Mouse (Mus musculus) monocyte, adult 2 months (primary cell): Measurements from ENCODE around the gene Btbd16.

ENCODE experiments used
- DNase-seq, 2 experiments: peaks; one replicate each; pipeline ENCODE4 v3.0.0; 2022; ENCODE audit warnings: low spot score in 2 of 2, low read depth in 1 of 2

Gene Btbd16

GRCm38 (mm10) chr7:130773914-130774630 lies at the start of gene Btbd16:
Gene Btbd16, plus strand, starts transcription at chr7:130774069.
- DNase-seq = no peak

GRCm38 (mm10) chr7:130726185-130726584 lies 47.7 kb upstream of the Btbd16 start:
- DNase-seq = no peak

GRCm38 (mm10) chr7:130726724-130727422 lies 47.0 kb upstream of the Btbd16 start:
- DNase-seq = no peak

GRCm38 (mm10) chr7:130727560-130727959 lies 46.3 kb upstream of the Btbd16 start:
- DNase-seq = no peak

- DNase-seq = no peak
Observed at GRCm38 (mm10) chr7:130731792-130732191, 42.1 kb upstream of the Btbd16 start.

- no peak for DNase-seq
Observed at GRCm38 (mm10) chr7:130732908-130733307, 41.0 kb upstream of the Btbd16 start.

GRCm38 (mm10) chr7:130733423-130733822 lies 40.4 kb upstream of the Btbd16 start:
- DNase-seq = no peak

GRCm38 (mm10) chr7:130734195-130734787 lies 39.6 kb upstream of the Btbd16 start:
- DNase-seq = no peak

- no peak for DNase-seq
Observed at GRCm38 (mm10) chr7:130741099-130741498, 32.8 kb upstream of the Btbd16 start.

GRCm38 (mm10) chr7:130743239-130744025 lies 30.4 kb upstream of the Btbd16 start:
- no peak for DNase-seq

- no peak for DNase-seq
Observed at GRCm38 (mm10) chr7:130749165-130749564, 24.7 kb upstream of the Btbd16 start.

GRCm38 (mm10) chr7:130750752-130751490 lies 22.9 kb upstream of the Btbd16 start:
- DNase-seq = no peak

GRCm38 (mm10) chr7:130751678-130752077 lies 22.2 kb upstream of the Btbd16 start:
- DNase-seq = no peak

GRCm38 (mm10) chr7:130754790-130755189 lies 19.1 kb upstream of the Btbd16 start:
- DNase-seq = no peak

- DNase-seq = no peak
Observed at GRCm38 (mm10) chr7:130756343-130756835, 17.5 kb upstream of the Btbd16 start.

GRCm38 (mm10) chr7:130757326-130757865 lies 16.5 kb upstream of the Btbd16 start:
- DNase-seq = no peak

- peak in 1 of 2 experiments; percentile 20 for DNase-seq
Observed at GRCm38 (mm10) chr7:130762071-130762897, 11.6 kb upstream of the Btbd16 start.

- no peak for DNase-seq
Observed at GRCm38 (mm10) chr7:130764160-130764559, 9.7 kb upstream of the Btbd16 start.

GRCm38 (mm10) chr7:130766411-130767170 lies 7.3 kb upstream of the Btbd16 start:
- DNase-seq = no peak
